Mouse (Mus musculus) heart, postnatal 4 days (tissue): ENCODE data around the gene 1700028P14Rik. TPM values are rescaled to one million over a fixed set of nuclear protein-coding genes. Genes with fewer than 3 reads are reported as not detected.

Experiments used
- DNase-seq: peaks from one replicate; pipeline ENCODE4 v3.0.0; 2021
- total RNA-seq, 2 experiments: library from RNA; stranded (reverse); gene quantifications; 2 replicates each; pipeline ENCODE4 v1.2.3; 2021

Gene 1700028P14Rik
- total RNA-seq, 2 experiments from 2014 or later: not detected

GRCm38 (mm10) chr19:23594950-23595349 is 57.7 kb downstream of the 1700028P14Rik start:
- no peak for DNase-seq

- no peak for DNase-seq
Measured at GRCm38 (mm10) chr19:23578606-23579355, 73.8 kb downstream of the 1700028P14Rik start.

GRCm38 (mm10) chr19:23576685-23577084 is 75.9 kb downstream of the 1700028P14Rik start:
- no peak for DNase-seq

GRCm38 (mm10) chr19:23563693-23564092 is 88.9 kb downstream of the 1700028P14Rik start:
- DNase-seq: no peak

GRCm38 (mm10) chr19:23562588-23562987 is 90.0 kb downstream of the 1700028P14Rik start:
- no peak for DNase-seq

GRCm38 (mm10) chr19:23562061-23562460 is 90.6 kb downstream of the 1700028P14Rik start:
- DNase-seq: no peak

- DNase-seq: no peak
Measured at GRCm38 (mm10) chr19:23553450-23553849, 99.2 kb downstream of the 1700028P14Rik start.

- DNase-seq: peak; percentile 8
Measured at GRCm38 (mm10) chr19:23545604-23546003, 107.0 kb downstream of the 1700028P14Rik start.

GRCm38 (mm10) chr19:23543244-23544004 is 109.2 kb downstream of the 1700028P14Rik start:
- DNase-seq: no peak

- no peak for DNase-seq
Measured at GRCm38 (mm10) chr19:23542759-23543158, 109.9 kb downstream of the 1700028P14Rik start.

GRCm38 (mm10) chr19:23535700-23536099 is 116.9 kb downstream of the 1700028P14Rik start:
- no peak for DNase-seq

- DNase-seq: peak; percentile 28
Measured at GRCm38 (mm10) chr19:23531899-23532298, 120.7 kb downstream of the 1700028P14Rik start.

GRCm38 (mm10) chr19:23523711-23524110 is 128.9 kb downstream of the 1700028P14Rik start:
- peak; percentile 84 for DNase-seq

GRCm38 (mm10) chr19:23521831-23522230 is 130.8 kb downstream of the 1700028P14Rik start:
- no peak for DNase-seq

GRCm38 (mm10) chr19:23521071-23521470 is 131.5 kb downstream of the 1700028P14Rik start:
- no peak for DNase-seq

GRCm38 (mm10) chr19:23520629-23521028 is 132.0 kb downstream of the 1700028P14Rik start:
- DNase-seq: peak; percentile 7

- DNase-seq: no peak
Measured at GRCm38 (mm10) chr19:23518477-23518876, 134.1 kb downstream of the 1700028P14Rik start.

- DNase-seq: peak; percentile 11
Measured at GRCm38 (mm10) chr19:23511303-23511702, 141.3 kb downstream of the 1700028P14Rik start.

Other genes starting within 250 kb of the 1700028P14Rik start
- gene Mamdc2, start 204.4 kb downstream of the 1700028P14Rik start, total RNA-seq: 1 to 10 TPM; 2.4 to 2.6 TPM
- 10 to 100 TPM; 24.7 to 25.2 TPM for gene Ptar1, start 34.6 kb upstream of the 1700028P14Rik start, total RNA-seq
- gene Apba1, start 106.1 kb upstream of the 1700028P14Rik start, total RNA-seq: 1 to 10 TPM; 6.4 TPM